Mouse (Mus musculus) olfactory bulb, adult 2 months (tissue): ENCODE measurements around the gene Ppp1r9a. TPM values are rescaled to one million over a fixed set of nuclear protein-coding genes. Genes with fewer than 3 reads are reported as not detected.

Experiments used
- H3K27ac ChIP-seq: fragments of 200-500 bp; 2 replicates; pipeline ENCODE4 v1.5.1; 2012; ENCODE audit warnings: low read depth, low read length; ENCODE audit not compliant: insufficient read depth
- H3K4me1 ChIP-seq: fragments of 200-500 bp; 2 replicates; pipeline ENCODE4 v1.6.1; 2012; ENCODE audit warnings: low read length; ENCODE audit not compliant: control insufficient read depth, insufficient read depth
- H3K4me3 ChIP-seq: fragments of 200-500 bp; 2 replicates; pipeline ENCODE4 v1.5.1; 2012; ENCODE audit warnings: mild to moderate bottlenecking, low read depth, low read length, moderate library complexity; ENCODE audit not compliant: insufficient read depth
- CTCF ChIP-seq: fragments of 200-500 bp; IDR thresholded peaks from 2 replicates; pipeline ENCODE4 v1.5.1; 2012; ENCODE audit warnings: low read depth, mild to moderate bottlenecking, low read length, moderate library complexity; ENCODE audit not compliant: insufficient read depth
- POLR2A ChIP-seq: fragments of 200-500 bp; IDR thresholded peaks from 2 replicates; pipeline ENCODE4 v1.6.1; 2012; ENCODE audit warnings: mild to moderate bottlenecking, low read depth, low read length, moderate library complexity; ENCODE audit not compliant: insufficient read depth
- WGBS: fragments of 180-500 bp; shearing (Covaris S2); methylation state at CpG from one replicate; pipeline ENCODE4 v1.1.7; 2018; 5-methylcytosine and 5-hydroxymethylcytosine counted together
- polyA plus RNA-seq: library from polyadenylated mRNA; stranded (reverse); fragments of >200 nt; gene quantifications from 2 replicates; pipeline ENCODE4 v1.2.4, GENCODE M21; 2012; ENCODE audit warnings: low replicate concordance; ENCODE audit not compliant: missing spikeins, insufficient read depth, insufficient read length

Gene Ppp1r9a
- polyA plus RNA-seq, 1 experiment = 308 TPM

DNA sequence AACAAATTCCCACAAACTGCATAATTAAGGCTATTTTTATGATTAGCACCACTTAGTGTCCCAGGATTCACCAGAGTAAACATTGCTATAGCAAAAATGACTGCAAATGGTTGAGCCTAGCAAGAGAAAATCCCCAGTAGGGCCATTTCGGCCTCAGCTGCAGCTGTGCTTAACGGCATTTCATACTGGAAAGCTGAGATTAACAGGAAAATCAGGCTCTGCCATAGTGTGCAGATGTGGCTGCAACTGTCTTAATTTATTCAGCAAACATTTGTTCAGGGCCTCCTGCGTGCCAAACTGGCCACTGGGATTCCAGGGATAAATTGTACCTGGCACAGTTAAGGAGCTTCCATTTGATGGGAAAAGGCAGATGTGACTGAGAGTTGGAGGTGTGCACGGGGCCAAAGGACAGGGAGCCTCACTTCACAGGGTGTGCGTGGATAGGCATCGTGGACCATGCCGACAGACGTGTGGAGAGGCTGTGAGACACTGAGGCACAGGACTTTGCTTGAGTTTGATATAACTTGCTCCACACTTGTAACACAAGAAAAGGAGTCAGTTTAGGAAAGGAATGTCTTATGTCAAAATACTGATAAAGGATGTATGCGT lies 192.8 kb downstream of the Ppp1r9a start:
- no peaks in the 10 kb centered on the region for H3K4me1 ChIP-seq
- TF ChIP-seq CTCF = no peak
- TF ChIP-seq POLR2A = no peak
- no peak overlapping the region for H3K27ac ChIP-seq
- H3K4me3 ChIP-seq = no peak overlapping the region
- 94% methylated on average over 9 of the region's 9 CpGs for WGBS

- Histone ChIP-seq H3K27ac (no peak overlapping the region), H3K4me3 (no peak overlapping the region), H3K4me1 (no peaks in the 10 kb centered on the region)
- 88% methylated on average over 3 of the region's 3 CpGs for WGBS
- TF ChIP-seq POLR2A = no peak
Observed at GRCm38 (mm10) chr6:5097309-5097708, 194.6 kb downstream of the Ppp1r9a start.

DNA sequence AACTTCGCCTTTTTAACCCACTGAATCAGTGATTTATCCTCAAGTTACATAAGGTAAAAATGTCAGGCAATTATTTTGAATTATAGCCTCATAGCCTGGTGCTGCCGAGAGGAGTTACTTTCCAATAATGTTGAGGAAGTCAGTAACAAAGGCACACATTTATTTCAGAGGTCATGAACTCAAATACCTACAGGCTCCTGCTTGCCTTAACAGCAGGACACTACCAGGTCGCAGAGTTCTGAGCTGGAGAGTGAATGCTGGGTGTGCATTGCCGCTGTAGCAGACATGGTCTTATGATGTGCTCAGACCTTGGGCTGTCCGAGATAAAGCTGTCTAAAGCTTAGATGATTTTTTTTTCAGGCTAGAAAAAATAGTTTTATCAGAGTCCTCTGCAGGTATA lies 196.6 kb downstream of the Ppp1r9a start:
- TF ChIP-seq CTCF (no peak), POLR2A (no peak)
- 84% methylated on average over 5 of the region's 5 CpGs for WGBS
- Histone ChIP-seq H3K27ac (no peak overlapping the region), H3K4me1 (no peaks in the 10 kb centered on the region), H3K4me3 (no peak overlapping the region)

GRCm38 (mm10) chr6:5099842-5100241 lies 197.1 kb downstream of the Ppp1r9a start:
- 78% methylated on average over 8 of the region's 8 CpGs for WGBS
- Histone ChIP-seq H3K4me3 (no peak overlapping the region), H3K27ac (no peak overlapping the region), H3K4me1 (no peaks in the 10 kb centered on the region)
- TF ChIP-seq POLR2A (no peak), CTCF (no peak)

DNA sequence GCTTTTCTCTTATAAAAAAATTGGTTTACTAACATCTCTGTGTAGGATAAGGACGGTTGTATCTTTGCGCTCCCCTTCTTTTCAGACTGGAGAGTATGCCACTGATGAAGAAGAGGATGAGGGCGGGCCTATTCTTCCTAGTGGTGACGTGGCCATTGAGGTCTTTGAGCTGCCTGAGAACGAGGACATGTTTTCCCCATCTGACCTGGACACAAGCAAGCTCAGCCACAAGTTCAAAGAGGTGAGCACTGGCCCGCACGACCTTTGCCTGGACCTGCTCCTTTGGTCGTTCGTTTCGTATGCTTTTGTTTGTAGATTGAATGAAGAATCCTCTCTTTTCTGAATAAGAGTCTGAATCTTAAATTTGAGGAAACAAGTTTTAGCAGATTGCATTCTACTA lies 197.6 kb downstream of the Ppp1r9a start:
- Histone ChIP-seq H3K4me1 (no peaks in the 10 kb centered on the region), H3K27ac (no peak overlapping the region), H3K4me3 (no peak overlapping the region)
- TF ChIP-seq CTCF (no peak), POLR2A (no peak)
- WGBS = 88% methylated on average over 10 of the region's 10 CpGs

- Histone ChIP-seq H3K4me3 (no peak overlapping the region), H3K4me1 (peaks cover 5% of the 10 kb centered on the region; the same call in 1 of the 2 replicates), H3K27ac (no peak overlapping the region)
- 33% methylated on average over 2 of the region's 2 CpGs for WGBS
- no peak for TF ChIP-seq CTCF
- no peak for TF ChIP-seq POLR2A
Observed at GRCm38 (mm10) chr6:5102741-5103140, 200.0 kb downstream of the Ppp1r9a start.

DNA sequence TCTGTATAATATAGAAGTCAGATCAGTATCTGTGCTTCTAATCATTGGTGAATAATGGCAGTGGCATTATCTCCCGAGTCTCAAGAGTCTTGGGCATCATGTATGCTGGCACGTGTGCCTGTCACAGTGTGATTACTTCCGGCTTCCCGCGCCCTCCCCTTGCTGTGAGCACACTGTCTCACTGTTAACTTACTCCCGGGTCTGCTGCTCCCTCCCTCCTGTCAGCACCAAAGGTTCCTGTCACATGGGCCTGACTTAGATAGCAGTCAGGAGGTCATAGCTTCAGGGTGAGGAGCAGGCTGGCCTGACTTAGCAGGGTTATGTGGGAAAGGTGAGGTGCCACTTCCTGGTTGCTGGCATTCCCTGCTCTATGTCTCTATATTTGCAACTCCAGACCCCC lies 201.1 kb downstream of the Ppp1r9a start:
- no peak for TF ChIP-seq CTCF
- TF ChIP-seq POLR2A = no peak
- WGBS = 73% methylated on average over 6 of the region's 6 CpGs
- Histone ChIP-seq H3K4me1 (peaks cover 5% of the 10 kb centered on the region; the same call in 1 of the 2 replicates), H3K4me3 (no peak overlapping the region), H3K27ac (no peak overlapping the region)

DNA sequence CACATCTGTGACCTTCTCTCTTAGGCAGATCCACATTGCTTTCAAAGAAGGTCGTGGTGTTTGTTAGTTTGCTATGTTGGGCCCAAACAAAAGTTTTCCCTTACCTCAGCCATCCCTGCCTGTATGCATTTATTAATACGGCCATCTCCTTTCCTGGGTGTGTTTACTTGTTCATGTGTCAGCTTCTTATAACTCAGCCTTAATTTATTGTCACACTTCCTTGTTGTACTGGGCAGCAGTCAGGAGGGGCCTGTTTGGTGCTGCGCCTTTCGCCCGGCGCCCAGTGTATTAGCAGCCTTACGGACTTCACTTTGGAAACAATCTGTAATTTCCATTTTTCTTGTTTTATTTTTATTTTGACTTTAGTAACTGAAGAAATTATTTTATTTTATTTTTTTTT lies 201.5 kb downstream of the Ppp1r9a start:
- Histone ChIP-seq H3K4me3 (no peak overlapping the region), H3K27ac (no peak overlapping the region), H3K4me1 (peaks cover 7% of the 10 kb centered on the region; the same call in 1 of the 2 replicates)
- 95% methylated on average over 7 of the region's 7 CpGs for WGBS
- TF ChIP-seq CTCF = no peak
- TF ChIP-seq POLR2A = no peak

DNA sequence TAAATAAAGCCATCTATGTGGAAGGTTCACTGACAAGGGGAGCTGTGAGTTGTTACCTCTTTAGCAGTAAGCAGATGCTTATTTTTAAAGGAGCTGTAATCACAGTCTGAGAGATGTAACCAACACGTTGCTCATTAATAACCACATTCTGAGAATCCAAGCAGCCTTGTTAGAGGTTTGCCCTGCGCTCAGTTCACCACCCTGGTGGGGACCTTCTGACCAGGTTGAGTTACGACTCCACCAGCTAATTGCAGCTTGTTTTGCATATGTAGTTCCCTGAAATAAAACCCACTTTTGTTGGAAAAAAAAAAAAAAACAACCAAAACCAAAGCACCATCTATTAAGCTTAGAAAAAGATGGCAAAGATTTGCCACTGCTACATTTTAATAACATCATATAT lies 205.8 kb downstream of the Ppp1r9a start:
- H3K4me3 ChIP-seq = no peak overlapping the region
- WGBS = 52% methylated on average over 3 of the region's 3 CpGs
- peaks cover 9% of the 10 kb centered on the region; the same call in 1 of the 2 replicates for H3K4me1 ChIP-seq
- H3K27ac ChIP-seq = no peak overlapping the region
- TF ChIP-seq POLR2A (no peak), CTCF (no peak)

DNA sequence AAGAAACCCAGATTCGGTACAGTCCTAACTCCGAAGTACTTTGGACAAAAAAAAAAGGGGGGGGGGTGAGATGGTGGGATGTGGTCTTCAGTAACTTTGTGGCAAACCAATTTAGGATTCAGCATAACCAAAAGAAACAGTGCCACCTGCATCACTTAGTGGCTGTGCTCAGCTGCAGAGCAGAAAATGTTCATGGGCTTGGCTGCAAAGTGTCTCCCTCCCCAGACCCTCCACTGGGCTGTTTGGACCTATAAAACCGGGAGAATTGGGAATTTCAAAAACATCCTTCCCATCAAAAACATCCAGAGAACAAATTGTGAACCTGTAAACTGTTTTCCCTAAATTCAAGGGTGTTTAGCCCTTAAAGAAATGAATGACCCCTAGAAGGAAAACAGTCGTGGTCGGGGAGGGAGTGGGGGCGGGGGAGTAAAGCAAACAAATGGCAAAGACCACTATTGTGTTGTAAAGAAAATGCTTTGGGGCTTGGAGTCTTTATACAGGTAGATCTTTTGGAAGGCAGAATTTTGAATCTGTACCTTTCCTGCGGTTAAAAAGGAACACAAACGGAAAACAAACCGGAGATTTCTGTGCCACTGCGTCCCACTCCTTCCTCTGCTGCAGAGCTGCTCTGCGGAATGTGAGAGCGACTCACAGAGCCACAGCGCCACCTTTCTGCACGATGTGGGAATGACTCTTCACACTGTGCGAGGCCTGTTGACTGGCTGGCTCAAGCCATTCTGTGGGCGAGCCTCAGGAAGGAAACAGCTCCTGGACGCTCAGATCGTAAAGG lies 207.4 kb downstream of the Ppp1r9a start:
- no peak for TF ChIP-seq POLR2A
- peak; percentile 93 for TF ChIP-seq CTCF
- WGBS = 2% methylated on average over 18 of the region's 18 CpGs
- Histone ChIP-seq H3K4me3 (no peak overlapping the region), H3K4me1 (peaks cover 9% of the 10 kb centered on the region; the same call in 1 of the 2 replicates), H3K27ac (no peak overlapping the region)
